Mouse (Mus musculus) Muller cell, postnatal 12 days (primary cell): ENCODE results near the gene Dnajc8.
"Not testable (repeated sequence)": the region's sequence is repeated elsewhere in the genome, so short reads cannot be mapped to it uniquely, and the experiment has no call there.

Experiments
- DNase-seq: peaks from one replicate; pipeline ENCODE4 v3.0.0-alpha.2; 2015; ENCODE audit errors: inconsistent ontology term

The Dnajc8 gene

DNA sequence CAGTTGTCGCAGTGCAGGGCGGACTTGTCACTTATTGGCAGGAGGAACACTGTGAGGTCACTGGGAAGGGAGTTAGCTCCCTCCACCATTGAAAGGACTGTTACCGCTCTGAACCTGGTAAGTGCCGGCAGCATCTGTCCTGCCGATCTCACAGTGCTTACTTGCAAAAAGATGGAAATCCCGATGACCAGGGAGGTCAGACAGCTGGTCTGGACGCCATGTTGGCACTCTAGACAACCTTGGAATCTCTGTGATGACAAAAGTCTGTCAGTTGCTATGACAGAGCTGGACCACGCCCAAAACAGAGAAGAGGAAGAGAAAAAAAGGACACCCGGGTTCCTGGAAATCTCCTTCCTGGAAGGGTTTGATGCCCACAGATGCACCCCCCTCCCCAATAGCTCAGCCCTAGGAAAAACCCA, 32.0 kb downstream of the Dnajc8 start:
- DNase-seq = no peak

- DNase-seq = no peak
Observed at GRCm38 (mm10) chr4:132569115-132569514, 33.8 kb downstream of the Dnajc8 start.

DNA sequence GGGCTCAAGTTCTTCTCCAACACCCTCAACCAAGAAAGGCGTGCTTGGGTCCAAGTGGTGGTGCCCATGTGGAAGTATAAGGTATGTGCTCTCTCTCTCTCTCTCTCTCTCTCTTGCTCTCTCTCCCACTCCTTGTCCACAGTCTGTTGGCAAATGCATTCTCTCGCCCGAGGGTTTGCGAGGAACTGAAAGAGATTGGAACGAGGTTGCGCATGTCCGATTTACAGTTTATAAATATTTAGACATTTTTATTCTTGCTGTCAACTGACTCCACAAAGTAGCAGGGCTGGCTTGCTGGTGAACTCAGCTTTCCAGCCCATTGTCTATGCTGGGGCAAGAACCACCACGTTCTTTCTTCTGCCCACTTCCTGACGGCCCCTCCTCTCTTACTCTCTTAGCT, 35.8 kb downstream of the Dnajc8 start:
- DNase-seq = no peak

DNA sequence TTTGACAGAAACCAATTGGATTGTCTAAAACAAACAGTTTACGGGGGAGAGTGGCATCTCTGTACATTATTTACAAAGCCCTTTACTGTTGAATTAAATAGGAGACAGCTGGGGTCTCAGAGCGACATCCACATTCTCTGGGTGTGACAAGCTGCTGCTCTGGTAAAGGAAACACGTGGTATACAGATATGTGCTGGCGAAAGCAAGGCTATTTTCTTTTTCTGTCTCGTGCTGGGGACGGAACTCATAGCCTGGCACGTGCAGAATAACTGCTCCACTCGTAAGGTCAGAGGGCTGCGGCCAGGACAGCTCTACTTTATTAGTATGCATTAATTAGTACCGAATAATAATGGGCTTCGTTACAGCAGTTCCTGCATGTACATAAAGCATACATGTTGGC, 38.0 kb downstream of the Dnajc8 start:
- no peak for DNase-seq

GRCm38 (mm10) chr4:132574809-132575347, 39.5 kb downstream of the Dnajc8 start:
- no peak for DNase-seq

DNA sequence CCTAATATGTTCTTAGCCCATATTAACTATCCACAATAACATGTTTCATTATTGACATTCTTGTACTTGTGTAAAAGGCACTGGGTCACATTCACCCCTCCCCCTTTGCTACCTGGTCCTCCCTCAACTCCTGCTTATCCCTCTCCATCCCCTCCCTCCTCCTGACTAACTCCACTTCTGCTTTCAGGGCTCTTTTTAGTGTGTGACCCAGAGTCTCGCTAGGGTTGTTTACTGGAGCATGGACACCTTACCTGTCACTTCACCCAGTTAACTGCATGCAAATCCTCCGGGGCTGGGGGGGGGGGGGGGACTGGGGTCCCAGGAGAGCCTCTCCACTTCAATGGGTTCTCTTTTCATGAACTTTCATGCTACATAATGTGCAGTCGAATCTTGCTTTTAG, 48.4 kb downstream of the Dnajc8 start:
- no peak for DNase-seq

DNA sequence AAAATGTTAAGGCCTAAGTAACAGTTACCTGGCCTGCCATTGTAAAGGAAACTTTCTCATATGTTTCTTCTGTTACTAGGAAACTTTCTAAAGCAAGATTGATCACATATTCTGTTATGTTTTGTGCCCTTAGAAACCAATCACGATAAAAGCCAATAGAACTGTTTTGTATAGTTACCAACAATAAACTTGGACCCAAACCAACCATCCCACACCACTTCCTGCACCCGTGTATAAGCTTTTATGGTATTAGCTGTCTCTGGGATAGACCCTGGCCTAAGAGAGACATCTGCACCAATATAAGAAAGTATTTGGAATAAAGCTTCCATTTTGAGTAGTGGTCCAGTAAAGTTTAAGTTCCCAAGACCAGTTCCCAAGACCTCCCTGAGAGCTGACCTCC, 49.6 kb downstream of the Dnajc8 start:
- no peak for DNase-seq

GRCm38 (mm10) chr4:132586282-132586681, 50.9 kb downstream of the Dnajc8 start:
- DNase-seq = no peak

DNA sequence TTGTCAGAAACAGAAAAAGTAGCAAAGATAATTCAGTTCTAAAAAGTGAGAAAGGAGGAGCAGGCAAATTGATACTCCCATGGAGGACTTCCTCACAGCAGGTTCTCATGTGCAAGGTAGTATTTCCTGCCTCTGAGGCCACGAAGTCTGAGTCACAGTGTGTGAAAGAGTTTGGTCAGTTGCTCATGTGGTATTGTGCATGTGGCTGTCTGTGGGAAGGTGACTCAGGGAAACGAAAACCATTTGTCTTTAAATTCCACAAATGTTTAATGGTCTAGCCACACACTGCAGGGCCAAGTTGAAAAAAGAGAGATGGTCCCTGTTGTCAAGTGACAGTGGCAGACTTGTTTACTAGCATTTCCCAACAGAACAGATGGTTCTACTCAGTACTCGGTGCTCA, 53.2 kb downstream of the Dnajc8 start:
- peak; percentile 74 for DNase-seq

DNA sequence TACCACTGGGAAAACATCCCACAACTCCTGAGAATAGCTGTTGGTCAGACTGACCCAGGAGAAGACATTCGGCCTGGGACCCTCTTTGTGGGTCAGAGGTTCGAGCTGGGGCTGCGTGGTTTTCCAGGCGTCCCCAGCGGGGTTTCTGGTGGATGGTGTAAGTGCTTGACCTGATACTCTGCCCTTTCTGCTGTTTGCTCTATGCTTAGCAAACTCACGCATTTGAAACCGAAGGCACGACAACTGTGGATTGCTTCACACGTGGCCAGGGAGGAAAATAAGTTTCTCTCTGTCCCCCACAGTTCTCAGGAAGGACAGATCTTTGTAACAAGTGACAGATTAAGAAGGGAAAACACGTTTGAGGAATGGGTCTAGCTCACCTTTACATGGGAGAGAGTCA, 55.3 kb downstream of the Dnajc8 start:
- DNase-seq = no peak

DNA sequence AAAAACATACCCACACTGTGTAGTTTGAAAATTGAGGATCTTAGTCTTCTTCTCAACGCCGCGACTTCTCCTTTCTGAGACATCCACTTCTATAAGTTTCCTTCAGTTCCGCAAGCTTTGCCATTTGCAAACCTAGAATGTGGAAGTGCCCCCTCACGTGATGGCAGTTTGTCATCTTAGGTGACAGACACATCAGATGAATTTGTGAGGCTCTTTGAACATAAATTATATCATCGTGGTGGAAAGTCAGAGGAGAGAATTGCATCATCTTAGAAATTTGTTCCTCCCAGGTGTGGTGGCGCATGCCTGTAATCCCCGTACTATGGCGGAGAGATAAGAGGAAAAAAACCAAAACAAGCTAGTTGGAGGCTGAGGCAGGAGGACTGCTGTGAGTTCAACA, 57.6 kb downstream of the Dnajc8 start:
- no peak for DNase-seq

- no peak for DNase-seq
Observed at GRCm38 (mm10) chr4:132594191-132594590, 58.8 kb downstream of the Dnajc8 start.

GRCm38 (mm10) chr4:132598861-132599260, 63.5 kb downstream of the Dnajc8 start:
- DNase-seq = no peak

GRCm38 (mm10) chr4:132599764-132600163, 64.4 kb downstream of the Dnajc8 start:
- no peak for DNase-seq

DNA sequence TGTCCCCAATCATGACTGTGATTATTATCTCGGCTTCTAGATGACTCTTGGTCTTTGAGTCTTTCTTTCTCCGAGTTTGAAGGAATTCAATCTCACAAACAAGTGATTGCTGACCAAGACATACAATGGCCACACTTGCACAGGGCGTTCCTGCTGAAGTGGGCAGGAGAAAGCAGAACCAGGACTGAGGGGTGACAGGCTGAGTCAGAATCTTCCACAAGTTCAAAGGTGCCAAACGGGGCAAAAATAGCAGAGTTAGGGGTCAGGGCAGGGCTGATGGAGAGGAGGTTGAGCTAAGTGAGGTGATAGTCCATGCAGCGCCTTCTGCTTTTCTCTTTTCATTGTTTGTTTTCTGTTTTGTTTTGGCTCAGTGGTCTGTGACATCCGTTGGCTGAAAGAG, 65.1 kb downstream of the Dnajc8 start:
- DNase-seq = no peak

GRCm38 (mm10) chr4:132601242-132601641, 65.9 kb downstream of the Dnajc8 start:
- DNase-seq = not testable (repeated sequence)
